Comparison of ENCODE assay signal across 15 mouse cellular contexts in the genomic region with DNA sequence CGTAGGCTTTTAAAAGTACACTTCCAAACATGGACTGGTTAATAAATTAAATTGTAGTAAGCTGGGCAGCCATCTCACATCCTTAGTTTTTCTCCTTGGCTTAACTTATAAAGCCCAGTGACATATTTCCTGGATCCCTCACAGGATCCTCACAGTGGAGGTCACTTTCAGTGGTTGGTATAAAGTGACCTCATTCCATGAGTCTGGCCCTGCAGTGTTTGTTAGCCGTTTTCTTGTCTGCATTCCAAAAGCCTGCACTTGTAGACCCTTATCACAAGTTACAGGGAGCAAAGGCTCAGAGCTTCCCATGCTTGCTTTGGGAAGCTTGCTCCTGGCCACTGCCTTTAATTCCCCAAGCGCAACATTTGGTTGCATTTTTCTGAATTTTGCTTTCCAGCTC. TPM values are rescaled to one million over a fixed set of nuclear protein-coding genes. Genes with fewer than 3 reads are reported as not detected.
DNase-seq lines count a peak whose midpoint lies in the region; ATAC-seq and TF ChIP-seq lines count a peak whose summit lies in the region.
"Had no signal": no experiment of that assay in that cellular context is flagged by ENCODE, and none has a peak within 500 bp of the region (broad histone marks: within the 10 kb centered on the region; RNA-seq: fewer than 3 reads in every experiment).

No protein-coding gene starts in this region.

- 56% methylated on average over 3 of the region's 3 CpGs for WGBS in heart, embryonic 10.5 days
- 54% methylated on average over 3 of the region's 3 CpGs for WGBS in heart, embryonic 11.5 days (ENCODE audit: insufficient replicate concordance)
- 27% methylated on average over 3 of the region's 3 CpGs for WGBS in heart, postnatal 0 days
- 61% methylated on average over 3 of the region's 3 CpGs for WGBS in kidney, embryonic 16.5 days

- no peak overlapping the region for H3K4me2 ChIP-seq in heart, embryonic 11.5 days
- H3K4me2 ChIP-seq in heart, postnatal 0 days (ENCODE audit: low read depth, low read length): no peak overlapping the region
- H3K4me2 ChIP-seq in kidney, embryonic 16.5 days (replicated peaks; ENCODE audit: low read depth, low read length): no peak overlapping the region
- H3K4me2 ChIP-seq: stomach, embryonic 15.5 days had no signal

- TF ChIP-seq CTCF in heart, postnatal 0 days (IDR thresholded peaks at IDR 0.05; ENCODE audit: low read depth): no peak

- no peak overlapping the region for H3K9ac ChIP-seq in heart, embryonic 11.5 days (ENCODE audit: low read depth, low read length)
- H3K9ac ChIP-seq in heart, postnatal 0 days (replicated peaks; ENCODE audit: low read depth, low read length): no peak overlapping the region
- H3K9ac ChIP-seq in kidney, embryonic 16.5 days (replicated peaks; ENCODE audit: low read length): no peak overlapping the region
- H3K9ac ChIP-seq: stomach, embryonic 15.5 days had no signal

- no peak for DNase-seq in heart, embryonic 10.5 days (ENCODE audit: low spot score)
- no peak for DNase-seq in heart, postnatal 36 days
- peak; percentile 57 for DNase-seq in heart, postnatal 0 days (ENCODE audit: low spot score)
- no peak for DNase-seq in thymus, adult 18-20 months
- DNase-seq: cerebellum, adult 11-12 months; gastrocnemius, postnatal 25 days; liver had no signal

- no peaks in the 10 kb centered on the region for H3K9me3 ChIP-seq in heart, embryonic 10.5 days
- no peaks in the 10 kb centered on the region for H3K9me3 ChIP-seq in heart, embryonic 11.5 days (replicated peaks; ENCODE audit: control insufficient read depth, low read length)
- no peaks in the 10 kb centered on the region for H3K9me3 ChIP-seq in heart, postnatal 0 days (replicated peaks; ENCODE audit: control insufficient read depth, low read length)
- no peaks in the 10 kb centered on the region for H3K9me3 ChIP-seq in kidney, embryonic 16.5 days (ENCODE audit: low read length)
- H3K9me3 ChIP-seq: midbrain, embryonic 10.5 days; stomach, embryonic 15.5 days had no signal

- no peak for ATAC-seq in heart, embryonic 11.5 days (replicated peaks; ENCODE audit: insufficient number of reproducible peaks, low FRiP score, low TSS enrichment)
- peak; percentile 89 for ATAC-seq in heart, postnatal 0 days (ENCODE audit: insufficient read depth, low read depth)
- peak; percentile 85 for ATAC-seq in kidney, embryonic 16.5 days (ENCODE audit: low FRiP score, low TSS enrichment)
- ATAC-seq in cerebellum, adult (ENCODE audit: insufficient number of reproducible peaks, low FRiP score, low TSS enrichment): no peak
- ATAC-seq: forebrain, embryonic 14.5 days had no signal

- H3K4me3 ChIP-seq in heart, embryonic 10.5 days: no peak overlapping the region
- H3K4me3 ChIP-seq in heart, embryonic 11.5 days (ENCODE audit: low read depth, low read length): no peak overlapping the region
- no peak overlapping the region for H3K4me3 ChIP-seq in heart, postnatal 0 days (ENCODE audit: low read depth, low read length)
- H3K4me3 ChIP-seq in kidney, embryonic 16.5 days (ENCODE audit: low read length): no peak overlapping the region
- H3K4me3 ChIP-seq: erythroblast, embryonic 14.5 days; midbrain, embryonic 10.5 days; stomach, embryonic 15.5 days had no signal

- peaks cover 23% of the 10 kb centered on the region for H3K4me1 ChIP-seq in heart, embryonic 10.5 days
- H3K4me1 ChIP-seq in heart, embryonic 11.5 days (ENCODE audit: control insufficient read depth, insufficient read depth, low read length): peaks cover 5% of the 10 kb centered on the region; the same call in 1 of the 2 replicates
- H3K4me1 ChIP-seq in heart, postnatal 0 days (ENCODE audit: control insufficient read depth, insufficient read depth): peaks cover 21% of the 10 kb centered on the region
- peaks cover 14% of the 10 kb centered on the region for H3K4me1 ChIP-seq in kidney, embryonic 16.5 days (ENCODE audit: insufficient read depth, low read length)
- H3K4me1 ChIP-seq: stomach, embryonic 15.5 days had no signal

- TF ChIP-seq EP300 in heart, postnatal 0 days (IDR thresholded peaks at IDR 0.05; ENCODE audit: low read depth): no peak

- no peaks in the 10 kb centered on the region for H3K27me3 ChIP-seq in heart, embryonic 10.5 days (ENCODE audit: insufficient read depth, poor library complexity, severe bottlenecking)
- H3K27me3 ChIP-seq in heart, embryonic 11.5 days (ENCODE audit: control insufficient read depth, insufficient read depth, low read length): no peaks in the 10 kb centered on the region
- H3K27me3 ChIP-seq in heart, postnatal 0 days (ENCODE audit: control insufficient read depth, insufficient read depth, low read length): no peaks in the 10 kb centered on the region
- H3K27me3 ChIP-seq in kidney, embryonic 16.5 days (ENCODE audit: insufficient read depth, low read length): no peaks in the 10 kb centered on the region
- H3K27me3 ChIP-seq: CH12.LX; stomach, embryonic 15.5 days had no signal

- H3K36me3 ChIP-seq in heart, embryonic 10.5 days: no peaks in the 10 kb centered on the region
- H3K36me3 ChIP-seq in heart, embryonic 11.5 days (ENCODE audit: control insufficient read depth, insufficient read depth, low read length): no peaks in the 10 kb centered on the region
- H3K36me3 ChIP-seq in heart, postnatal 0 days (replicated peaks; ENCODE audit: control insufficient read depth, insufficient read depth, low read length): no peaks in the 10 kb centered on the region
- H3K36me3 ChIP-seq in kidney, embryonic 16.5 days (ENCODE audit: insufficient read depth, low read length): no peaks in the 10 kb centered on the region
- H3K36me3 ChIP-seq: midbrain, embryonic 10.5 days; stomach, embryonic 15.5 days had no signal

- intact Hi-C loops in heart, postnatal 36 days (cut with DNase I): no loop called here

- peak overlapping the region; percentile 57; the same call in 1 of the 2 replicates for H3K27ac ChIP-seq in heart, embryonic 10.5 days
- peak overlapping the region; percentile 32 for H3K27ac ChIP-seq in heart, embryonic 11.5 days (ENCODE audit: low read depth, low read length)
- peak overlapping the region; percentile 69 for H3K27ac ChIP-seq in heart, postnatal 0 days (ENCODE audit: low read depth)
- H3K27ac ChIP-seq in kidney, embryonic 16.5 days (ENCODE audit: low read length): peak overlapping the region; percentile 73
- H3K27ac ChIP-seq: midbrain, embryonic 10.5 days; stomach, embryonic 15.5 days had no signal

RNA-seq across cellular contexts. Expression of gene Frem2, which starts 49.9 kb away (rescaled TPM):
- 3.8 and 5.9 TPM in 2 replicates for polyA plus RNA-seq in heart, embryonic 10.5 days (2016; fragmentation: Nextera tagmentation; extraction: Ambion mirVana)
- total RNA-seq in heart, postnatal 36 days (2021): 10 to 100 TPM in 1 of 2 experiments, 1 to 10 TPM in 1; 6.2 to 10.1 TPM
- polyA plus RNA-seq in heart, embryonic 11.5 days (2014; fragmentation: Nextera tagmentation; extraction: Ambion mirVana): 4.8 TPM in 2 replicates
- total RNA-seq in heart, postnatal 0 days (2014; rRNA removed; ENCODE audit: low replicate concordance): 16.4 and 16.5 TPM in 2 replicates
- 1.4 and 1.7 TPM in 2 replicates for polyA plus RNA-seq in heart, postnatal 0 days (2015; fragmentation: Nextera tagmentation; extraction: Ambion mirVana)
- polyA plus RNA-seq in kidney, embryonic 16.5 days (2015; fragmentation: Nextera tagmentation; extraction: Ambion mirVana): 15.1 and 15.6 TPM in 2 replicates

Comparison
In these comparisons a context has a peak if more than half of its experiments do, and no peak if none do; other contexts are left out.
1. ATAC-seq: peak in heart, postnatal 0 days (single experiment) and kidney, embryonic 16.5 days (single experiment); none in heart, embryonic 11.5 days (single experiment) and cerebellum, adult (single experiment).
2. Peak in every context shown above with its lines, with median percentiles within 50 percentile points of each other: H3K27ac ChIP-seq.